Mouse (Mus musculus) testis, postnatal 14 days (tissue): ENCODE measurements around the gene Nav3.
"Not testable (repeated sequence)": the region's sequence is repeated elsewhere in the genome, so short reads cannot be mapped to it uniquely, and the experiment has no call there.

Experiments
- DNase-seq: peaks from one replicate; pipeline ENCODE4 v3.0.0; 2021; ENCODE audit warnings: low spot score

The Nav3 gene

GRCm38 (mm10) chr10:110061166-110061565, 394.8 kb downstream of the Nav3 start:
- no peak for DNase-seq

DNA sequence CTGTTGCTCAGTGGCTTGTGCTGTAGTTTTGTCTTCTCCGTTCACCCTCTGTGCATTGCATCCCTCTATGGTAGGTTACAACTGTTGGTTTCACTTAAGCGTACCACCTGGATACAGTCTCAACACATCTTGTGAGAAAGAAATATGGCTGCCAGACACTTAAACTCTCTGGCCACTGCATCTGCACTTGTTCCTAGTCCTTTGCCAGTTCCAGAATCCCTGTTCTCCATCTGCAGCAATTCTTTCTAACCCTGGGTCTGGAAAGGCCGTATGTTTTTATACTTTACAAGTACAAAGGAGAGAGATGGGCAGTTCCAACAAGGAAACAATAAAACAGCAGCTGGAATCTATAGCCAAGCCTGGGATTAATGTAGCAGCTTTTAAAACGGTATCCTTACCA, 418.5 kb downstream of the Nav3 start:
- DNase-seq: no peak

DNA sequence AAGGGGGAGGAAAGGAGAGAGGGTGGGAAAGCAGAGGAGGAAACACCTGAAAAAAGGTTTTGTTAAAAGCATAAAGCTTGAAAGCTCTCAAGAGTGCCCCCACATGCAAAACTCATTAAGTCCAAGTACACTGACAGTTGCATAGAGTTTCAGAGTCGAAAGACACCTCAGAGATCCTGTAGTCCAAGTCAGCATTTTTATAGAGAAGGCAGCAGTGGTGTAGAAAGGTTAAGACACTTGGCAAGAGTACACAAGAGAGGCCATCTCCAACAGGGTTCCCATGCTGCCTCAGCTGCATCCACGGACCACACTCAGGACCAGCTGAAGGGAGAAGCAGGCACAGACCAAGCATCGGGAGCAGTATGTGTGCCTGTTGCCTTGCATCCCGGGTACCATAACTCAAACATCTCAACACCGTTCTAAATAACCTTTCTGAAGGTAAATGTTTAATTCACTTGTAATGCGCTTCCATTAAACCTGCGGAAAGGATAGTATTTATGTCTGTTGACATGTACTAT, 421.4 kb downstream of the Nav3 start:
- no peak for DNase-seq

DNA sequence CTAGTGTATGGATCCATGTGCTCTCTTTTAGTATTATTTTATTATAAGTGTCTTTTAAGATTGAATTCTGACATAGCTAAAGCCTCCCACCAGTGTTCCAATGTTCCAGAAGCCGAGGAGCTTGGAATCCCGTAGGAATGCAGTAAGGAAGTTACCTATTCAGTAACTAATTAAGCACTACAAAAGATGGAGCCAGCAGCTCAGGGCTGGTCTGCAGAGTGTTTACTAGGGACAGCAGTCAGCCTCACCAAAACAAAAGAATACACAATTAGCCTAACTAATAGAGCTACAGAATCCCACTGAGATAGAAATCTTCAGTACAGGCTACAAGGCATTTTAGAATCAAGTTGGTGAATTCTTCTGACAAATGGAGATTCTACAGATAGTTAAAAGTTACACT, 431.1 kb downstream of the Nav3 start:
- DNase-seq: not testable (repeated sequence)

DNA sequence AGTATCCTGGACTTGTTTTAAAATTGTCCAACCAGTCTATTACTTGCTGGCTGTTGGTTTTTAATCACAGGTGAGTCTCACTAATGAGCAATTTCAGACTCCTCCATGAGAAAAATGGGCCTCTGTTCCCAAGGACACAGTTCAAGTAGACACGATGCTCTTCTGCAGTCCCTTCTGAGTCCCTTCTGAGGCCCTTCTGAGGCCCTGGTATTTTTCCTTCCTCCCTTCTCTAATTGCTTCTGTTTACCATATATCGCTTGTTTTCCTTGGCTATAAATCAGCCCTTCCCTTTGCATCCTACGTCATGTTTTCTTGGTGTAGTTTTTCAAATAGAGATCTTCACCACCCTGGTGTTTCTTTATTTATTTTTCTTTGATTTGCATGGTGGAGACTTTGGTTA, 433.9 kb downstream of the Nav3 start:
- DNase-seq: no peak

DNA sequence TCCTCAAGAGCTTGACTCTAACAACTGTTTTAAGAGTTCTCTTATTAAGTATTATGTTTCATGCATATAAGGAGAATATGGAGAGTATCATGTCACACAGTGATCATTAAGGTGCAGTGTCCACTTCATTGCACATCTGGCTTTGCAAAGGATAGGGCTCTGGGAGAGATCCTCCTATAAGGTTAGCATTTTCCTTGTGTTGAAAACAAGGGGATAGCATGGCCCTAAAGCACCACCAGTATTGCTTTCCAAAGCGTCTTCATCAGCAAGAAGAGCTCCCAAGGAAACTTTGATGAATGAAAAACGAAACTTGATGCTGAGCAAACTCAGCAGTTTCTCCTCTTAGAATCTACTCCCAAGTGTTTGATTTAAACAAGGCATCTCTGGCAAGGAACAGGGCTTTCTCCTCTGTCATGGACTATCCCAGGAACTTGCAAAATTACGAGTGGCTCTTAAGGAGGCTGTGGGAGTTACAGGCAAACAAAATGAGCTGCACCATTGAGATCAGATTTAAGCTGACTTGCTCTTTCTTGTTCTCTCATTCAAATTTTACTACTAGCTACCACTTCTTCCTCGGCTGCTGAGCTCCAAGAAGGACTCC, 436.6 kb downstream of the Nav3 start:
- DNase-seq: no peak

DNA sequence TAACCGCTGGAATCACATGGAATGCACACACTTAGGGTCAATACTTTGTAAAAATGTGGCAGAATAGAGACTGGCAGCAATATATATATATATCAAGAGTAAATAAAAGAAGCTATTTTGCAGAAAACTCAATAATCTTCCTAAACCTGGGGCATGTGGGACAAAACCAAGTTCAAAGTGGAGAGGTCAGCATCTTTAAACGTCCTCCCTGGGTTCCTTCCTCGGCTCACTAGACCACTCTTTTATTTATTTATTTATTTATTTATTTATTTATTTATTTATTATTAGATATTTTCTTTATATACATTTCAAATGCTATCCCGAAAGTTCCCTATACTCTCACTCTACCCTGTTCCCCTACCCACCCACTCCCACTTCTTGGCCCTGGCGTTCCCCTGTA, 454.7 kb downstream of the Nav3 start:
- DNase-seq: not testable (repeated sequence)

DNA sequence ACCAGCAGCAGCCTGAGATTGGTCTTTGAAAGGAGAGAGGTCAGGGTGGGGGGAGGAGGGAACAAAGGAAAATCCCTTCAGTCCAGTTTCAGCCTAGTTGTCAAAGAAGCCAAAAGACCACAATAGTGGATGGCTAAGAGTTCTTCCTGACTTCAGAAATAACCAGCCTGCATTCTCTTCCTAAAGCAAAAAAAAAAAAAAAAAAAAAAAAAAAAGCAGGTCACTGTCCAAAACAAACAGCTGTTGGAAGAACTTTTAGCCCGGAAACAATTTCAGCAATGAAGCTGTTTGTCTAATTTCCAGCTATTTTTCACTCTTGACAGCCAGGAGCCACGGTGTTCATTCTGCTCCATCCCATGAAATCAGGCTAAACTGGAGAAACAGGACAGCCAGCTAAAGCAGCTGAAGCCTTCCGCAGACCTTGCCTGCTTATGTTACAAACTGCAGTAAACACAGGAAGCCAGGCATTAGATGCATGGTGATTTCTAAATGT, 455.2 kb downstream of the Nav3 start:
- DNase-seq: no peak

DNA sequence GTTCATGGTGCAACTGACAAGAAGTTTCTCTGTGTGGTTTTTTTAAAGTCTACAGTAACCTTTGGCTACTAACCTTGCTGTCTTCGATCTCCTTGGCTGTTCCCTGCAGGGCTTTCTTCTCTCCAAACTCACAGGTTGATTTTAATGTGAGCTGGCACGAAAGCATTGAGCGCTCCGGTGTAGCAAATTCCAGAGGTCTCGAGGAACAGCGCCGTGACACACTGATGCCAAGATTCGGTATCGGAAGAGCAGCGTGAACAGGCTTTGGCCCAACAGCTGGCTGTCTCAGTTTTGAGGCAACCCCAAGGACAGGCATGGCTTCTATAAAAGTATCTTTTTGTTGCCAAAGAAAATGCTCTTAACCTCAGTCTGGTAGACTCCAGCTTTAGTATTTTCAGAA, 456.1 kb downstream of the Nav3 start:
- DNase-seq: peak; percentile 3

DNA sequence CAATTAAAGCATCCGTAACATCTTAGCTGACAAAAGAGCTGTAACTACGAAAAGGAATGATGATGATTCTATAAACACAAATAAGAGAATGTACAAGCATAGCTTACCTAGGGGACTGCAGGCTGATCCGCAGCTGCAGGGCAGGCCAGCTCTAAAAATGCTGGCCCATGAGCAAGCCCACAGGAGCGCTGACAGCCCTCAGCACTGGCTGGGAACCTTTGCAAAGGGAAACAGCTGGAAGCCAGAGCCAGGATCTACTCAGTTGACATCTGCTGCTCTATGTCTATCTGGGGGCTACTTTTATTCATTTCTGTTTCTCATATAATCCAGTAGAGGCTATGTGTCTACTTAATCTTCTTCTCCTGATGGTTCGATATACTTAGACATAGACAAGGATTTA, 461.7 kb downstream of the Nav3 start:
- no peak for DNase-seq

GRCm38 (mm10) chr10:109985824-109986485, 470.0 kb downstream of the Nav3 start:
- DNase-seq: no peak

- no peak for DNase-seq
These were observed 479.7 kb downstream of the Nav3 start for GRCm38 (mm10) chr10:109976351-109976750.

GRCm38 (mm10) chr10:109974177-109974576, 481.8 kb downstream of the Nav3 start:
- no peak for DNase-seq

DNA sequence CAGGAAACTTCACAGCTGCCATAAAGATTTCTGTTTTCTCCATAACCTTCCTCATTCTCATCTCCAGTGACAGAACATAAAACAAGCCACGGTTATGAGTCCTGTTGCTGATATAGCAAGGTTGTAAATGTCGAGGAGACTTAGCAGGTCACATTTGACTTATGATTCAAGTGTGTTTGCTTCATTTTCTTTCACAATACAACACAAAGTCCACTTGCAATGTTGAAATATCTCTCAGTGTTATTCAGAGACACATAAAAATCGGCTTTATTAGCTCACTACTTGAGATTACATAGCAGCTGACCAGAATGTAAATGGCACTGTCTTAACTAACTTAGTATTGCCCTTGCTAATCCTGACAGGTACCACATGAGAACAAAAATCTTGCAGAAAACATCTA, 482.5 kb downstream of the Nav3 start:
- DNase-seq: no peak

- no peak for DNase-seq
These were observed 505.7 kb downstream of the Nav3 start for GRCm38 (mm10) chr10:109950296-109950695.

- no peak for DNase-seq
These were observed 526.7 kb downstream of the Nav3 start for GRCm38 (mm10) chr10:109929319-109929622.

DNA sequence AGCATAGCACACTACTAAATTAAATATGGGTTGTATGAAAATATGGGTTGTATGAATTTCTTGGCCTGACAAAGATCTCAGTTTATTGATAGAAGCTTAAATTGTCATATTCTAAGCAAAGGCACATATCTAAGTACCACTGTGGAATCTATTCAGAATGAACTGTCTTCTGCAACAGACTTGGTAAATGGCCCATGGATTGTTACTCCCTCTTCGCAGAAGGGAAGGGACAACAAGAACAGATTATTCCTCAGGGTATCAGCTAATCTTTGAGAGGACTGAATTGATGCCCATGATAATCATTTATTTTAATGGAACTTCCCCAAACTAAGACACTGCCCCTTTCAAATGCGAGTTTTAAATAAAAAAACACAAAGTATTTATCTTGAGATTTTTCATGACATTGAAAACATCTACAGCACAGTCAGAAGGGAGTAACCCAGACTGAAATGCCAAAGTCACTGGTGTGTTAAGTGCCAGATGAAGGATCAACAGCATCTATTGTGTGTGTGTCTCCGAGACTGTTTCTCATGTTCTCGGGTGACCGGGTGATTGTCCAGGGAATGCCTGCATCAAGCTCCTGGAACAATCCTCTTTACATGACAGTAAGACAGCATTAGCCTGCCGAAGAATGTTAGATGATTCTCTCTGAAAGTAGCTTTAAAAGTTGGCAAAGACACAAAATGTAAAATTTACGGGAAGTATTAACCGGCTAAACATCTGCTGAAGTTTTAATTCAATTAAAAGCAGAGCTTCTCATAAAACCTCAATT, 527.3 kb downstream of the Nav3 start:
- DNase-seq: no peak

GRCm38 (mm10) chr10:109926149-109926548, 529.9 kb downstream of the Nav3 start:
- DNase-seq: no peak

- no peak for DNase-seq
These were observed 531.9 kb downstream of the Nav3 start for GRCm38 (mm10) chr10:109924136-109924535.

GRCm38 (mm10) chr10:109921368-109921767, 534.6 kb downstream of the Nav3 start:
- DNase-seq: no peak

DNA sequence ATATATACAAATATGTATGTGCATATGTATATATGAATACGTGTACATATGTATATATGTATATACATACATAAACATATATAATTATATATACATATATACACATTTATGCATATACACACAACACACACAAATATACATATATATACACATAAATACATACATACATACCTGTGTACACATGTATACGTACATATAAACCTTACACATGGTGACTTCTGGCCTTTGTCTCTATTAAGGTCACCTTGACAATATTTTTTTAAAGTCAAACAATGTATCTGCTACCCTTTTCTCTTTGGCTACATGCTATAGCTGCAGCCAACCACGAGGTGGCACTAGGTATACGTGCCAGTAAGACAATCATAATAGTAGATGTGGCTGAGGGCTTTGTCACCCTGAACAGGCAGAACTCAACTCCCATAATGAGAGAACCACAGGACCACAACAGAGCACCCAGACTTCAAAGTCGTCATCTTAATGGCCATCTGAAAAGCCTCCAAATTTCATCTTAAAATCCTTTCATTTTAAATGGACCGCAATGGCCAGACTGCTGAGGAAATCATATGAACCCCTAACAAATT, 535.3 kb downstream of the Nav3 start:
- DNase-seq: peak; percentile 45

DNA sequence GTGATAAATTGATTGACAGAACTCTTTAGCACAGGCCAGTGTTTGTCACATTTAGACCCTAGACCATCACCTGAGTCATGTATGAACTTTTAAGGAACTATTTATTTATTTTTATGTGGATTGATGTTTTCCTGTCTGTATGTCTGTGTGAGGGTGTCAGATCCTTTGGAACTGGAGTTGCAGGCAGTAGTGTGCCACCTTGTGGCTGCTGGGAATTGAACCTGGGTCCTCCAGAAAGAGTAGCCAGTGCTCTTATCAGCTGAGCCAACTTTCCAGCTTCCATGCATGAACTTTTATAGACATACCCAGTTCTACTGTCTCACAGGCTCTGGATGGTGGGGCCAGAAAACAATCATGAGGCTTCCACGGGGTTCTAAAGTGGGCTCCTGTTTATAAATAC, 536.5 kb downstream of the Nav3 start:
- DNase-seq: no peak

DNA sequence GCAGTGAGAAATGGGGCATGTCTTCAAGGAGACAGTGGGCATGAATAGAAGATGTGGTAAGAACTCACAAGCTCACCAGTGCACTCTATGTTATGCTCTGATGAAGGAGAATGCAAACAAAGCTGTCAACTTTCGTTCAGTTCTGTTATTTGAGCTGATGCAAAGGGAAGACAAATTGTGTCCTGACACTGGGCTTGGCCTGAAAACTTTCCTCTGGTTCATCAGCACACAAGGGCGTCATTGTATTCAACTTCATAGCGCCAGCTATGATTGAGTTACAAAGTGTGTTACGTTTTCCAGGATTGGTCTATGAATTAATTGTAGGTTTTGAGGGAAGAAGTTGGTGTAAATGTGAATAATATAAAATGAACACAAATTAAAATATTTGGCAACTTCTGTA, 548.8 kb downstream of the Nav3 start:
- no peak for DNase-seq
